Mouse (Mus musculus) midbrain, postnatal 0 days (tissue): ENCODE measurements at regions not wholly inside any gene's neighbourhood (a gene's known extent, or its start where the extent isn't known, plus 50 kb on each side); places are given as distances from the start of the nearest gene placed in this dataset.

Experiments
- ATAC-seq: fragments of 200-750 bp; cut with Nextera tagmentation; 2 replicates; pipeline ENCODE4 v1.8.0; 2017; ENCODE audit warnings: moderate number of reproducible peaks, mild to moderate bottlenecking, moderate TSS enrichment, moderate library complexity; ENCODE audit not compliant: low FRiP score
- DNase-seq: peaks from one replicate; pipeline ENCODE4 v3.0.0-alpha.2; 2015; ENCODE audit warnings: low spot score
- H3K27ac ChIP-seq: fragments of 300-500 bp; sonication (generic); 2 replicates; pipeline ENCODE4 v1.5.1; 2014; ENCODE audit warnings: low read depth, mild to moderate bottlenecking, low read length, mixed read lengths
- H3K27me3 ChIP-seq: fragments of 300-500 bp; sonication (generic); 2 replicates; pipeline ENCODE4 v1.6.1; 2014; ENCODE audit warnings: low read length, control low read depth, mixed read lengths; ENCODE audit not compliant: insufficient read depth
- H3K36me3 ChIP-seq: fragments of 300-500 bp; sonication (generic); 2 replicates; pipeline ENCODE4 v1.6.1; 2014; ENCODE audit warnings: low read length, control low read depth, mixed read lengths; ENCODE audit not compliant: insufficient read depth
- H3K4me1 ChIP-seq: fragments of 300-500 bp; sonication (generic); 2 replicates; pipeline ENCODE4 v1.6.1; 2014; ENCODE audit warnings: mild to moderate bottlenecking, control low read depth, antibody characterized with exemption, low read length, mixed read lengths; ENCODE audit not compliant: insufficient read depth
- H3K4me2 ChIP-seq: fragments of 300-500 bp; sonication (generic); 2 replicates; pipeline ENCODE4 v1.6.1; 2014; ENCODE audit warnings: low read depth, mild to moderate bottlenecking, low read length, mixed read lengths; ENCODE audit not compliant: poor library complexity, severe bottlenecking
- H3K4me3 ChIP-seq: fragments of 300-500 bp; sonication (generic); 2 replicates; pipeline ENCODE4 v1.5.1; 2014; ENCODE audit warnings: low read depth, mild to moderate bottlenecking, low read length, moderate library complexity
- H3K9ac ChIP-seq: fragments of 300-500 bp; sonication (generic); replicated peaks from 2 replicates; pipeline ENCODE4 v1.6.1; 2014; ENCODE audit warnings: mild to moderate bottlenecking, low read length, moderate library complexity, mixed read lengths; ENCODE audit not compliant: poor library complexity, severe bottlenecking
- H3K9me3 ChIP-seq: fragments of 300-500 bp; sonication (generic); 2 replicates; pipeline ENCODE4 v1.6.1; 2016; ENCODE audit warnings: low read length, control low read depth
- CTCF ChIP-seq: IDR thresholded peaks from 2 replicates; pipeline ENCODE4 v1.5.1; 2016; ENCODE audit warnings: antibody characterized with exemption, mild to moderate bottlenecking
- WGBS: fragments of 180-500 bp; shearing (Covaris S2); extraction: QIAGEN DNeasy Blood & Tissue Kit; methylation state at CpG from one replicate; pipeline ENCODE4 v1.1.7; 2014; 5-methylcytosine and 5-hydroxymethylcytosine counted together

GRCm38 (mm10) chr2:166331192-166331591 lies 175.7 kb upstream of the Sulf2 start:
- no peak overlapping the region for H3K4me3 ChIP-seq
- no peaks in the 10 kb centered on the region for H3K27me3 ChIP-seq
- no peak overlapping the region for H3K27ac ChIP-seq
- H3K4me2 ChIP-seq: no peak overlapping the region
- no peaks in the 10 kb centered on the region for H3K9me3 ChIP-seq
- H3K4me1 ChIP-seq: no peaks in the 10 kb centered on the region
- no peak overlapping the region for H3K9ac ChIP-seq
- no peak for TF ChIP-seq CTCF
- WGBS: 95% methylated on average over 4 of the region's 4 CpGs
- DNase-seq: no peak
- no peaks in the 10 kb centered on the region for H3K36me3 ChIP-seq
- no peak for ATAC-seq

GRCm38 (mm10) chr2:166330364-166330763 lies 174.9 kb upstream of the Sulf2 start:
- H3K27ac ChIP-seq: no peak overlapping the region
- ATAC-seq (no peak), DNase-seq (no peak)
- TF ChIP-seq CTCF: no peak
- H3K9me3 ChIP-seq: no peaks in the 10 kb centered on the region
- no peak overlapping the region for H3K9ac ChIP-seq
- no peaks in the 10 kb centered on the region for H3K36me3 ChIP-seq
- H3K4me1 ChIP-seq: no peaks in the 10 kb centered on the region; the same call in 1 of the 2 replicates
- no peak overlapping the region for H3K4me2 ChIP-seq
- H3K4me3 ChIP-seq: no peak overlapping the region
- WGBS: 64% methylated on average over 6 of the region's 6 CpGs
- no peaks in the 10 kb centered on the region; the same call in 1 of the 2 replicates for H3K27me3 ChIP-seq

GRCm38 (mm10) chr2:166329556-166330340 lies 174.3 kb upstream of the Sulf2 start:
- Histone ChIP-seq H3K4me2 (no peak overlapping the region), H3K9me3 (no peaks in the 10 kb centered on the region), H3K27ac (no peak overlapping the region), H3K36me3 (no peaks in the 10 kb centered on the region), H3K4me3 (no peak overlapping the region), H3K4me1 (peaks cover under 1% of the 10 kb centered on the region; the same call in 1 of the 2 replicates), H3K9ac (no peak overlapping the region), H3K27me3 (no peaks in the 10 kb centered on the region; the same call in 1 of the 2 replicates)
- DNase-seq (no peak), ATAC-seq (no peak)
- WGBS: 75% methylated on average over 14 of the region's 14 CpGs
- no peak for TF ChIP-seq CTCF

- DNase-seq (no peak), ATAC-seq (no peak)
- Histone ChIP-seq H3K4me2 (no peak overlapping the region), H3K9me3 (no peaks in the 10 kb centered on the region), H3K9ac (no peak overlapping the region), H3K4me3 (no peak overlapping the region), H3K4me1 (peaks cover 12% of the 10 kb centered on the region), H3K27me3 (no peaks in the 10 kb centered on the region; the same call in 1 of the 2 replicates), H3K36me3 (no peaks in the 10 kb centered on the region), H3K27ac (no peak overlapping the region)
- 80% methylated on average over 5 of the region's 5 CpGs for WGBS
- peak; percentile 6; the same call in 1 of the 2 replicates for TF ChIP-seq CTCF
These were observed 171.5 kb upstream of the Sulf2 start for GRCm38 (mm10) chr2:166326932-166327331.

GRCm38 (mm10) chr2:166324954-166325353 lies 169.5 kb upstream of the Sulf2 start:
- H3K9ac ChIP-seq: no peak overlapping the region
- H3K36me3 ChIP-seq: no peaks in the 10 kb centered on the region
- no peak overlapping the region for H3K4me3 ChIP-seq
- no peaks in the 10 kb centered on the region for H3K9me3 ChIP-seq
- peaks cover 13% of the 10 kb centered on the region for H3K4me1 ChIP-seq
- H3K27me3 ChIP-seq: no peaks in the 10 kb centered on the region; the same call in 1 of the 2 replicates
- ATAC-seq (no peak), DNase-seq (no peak)
- H3K4me2 ChIP-seq: no peak overlapping the region
- 75% methylated on average over 3 of the region's 3 CpGs for WGBS
- TF ChIP-seq CTCF: no peak
- no peak overlapping the region for H3K27ac ChIP-seq

GRCm38 (mm10) chr2:166324439-166324838 lies 169.0 kb upstream of the Sulf2 start:
- no peak for ATAC-seq
- WGBS: 19% methylated on average over 10 of the region's 10 CpGs
- no peaks in the 10 kb centered on the region for H3K36me3 ChIP-seq

More at GRCm38 (mm10) chr2:166324439-166324838, 169.0 kb upstream of the Sulf2 start:
- no peak overlapping the region for H3K4me3 ChIP-seq
- TF ChIP-seq CTCF: no peak
- no peaks in the 10 kb centered on the region; the same call in 1 of the 2 replicates for H3K27me3 ChIP-seq
- H3K4me1 ChIP-seq: peaks cover 13% of the 10 kb centered on the region
- peak; percentile 82 for DNase-seq
- no peaks in the 10 kb centered on the region for H3K9me3 ChIP-seq
- H3K27ac ChIP-seq: no peak overlapping the region
- no peak overlapping the region for H3K9ac ChIP-seq
- no peak overlapping the region for H3K4me2 ChIP-seq
